Comparison of ENCODE assay signal across 8 mouse cellular contexts in the genomic region with DNA sequence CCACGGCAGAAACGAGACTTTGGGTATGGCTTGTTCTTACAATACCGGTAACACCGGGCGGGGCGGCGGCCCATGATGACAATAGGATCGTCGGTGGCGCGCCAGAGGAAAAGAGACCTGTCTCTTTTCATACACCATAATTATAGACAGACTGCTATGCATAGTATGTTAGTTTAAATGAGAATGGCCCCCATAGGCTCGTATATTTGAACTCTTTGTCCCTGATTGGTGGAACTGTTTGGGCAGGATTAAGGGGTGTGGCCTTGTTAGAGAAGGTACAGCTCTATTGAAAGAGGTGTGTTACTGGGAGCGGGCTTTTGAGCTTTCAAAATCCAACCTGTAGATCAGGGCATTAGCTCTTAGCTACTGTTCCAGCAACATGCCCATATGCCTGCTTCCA. TPM values are rescaled to one million over a fixed set of nuclear protein-coding genes. Genes with fewer than 3 reads are reported as not detected.
DNase-seq lines count a peak whose midpoint lies in the region; ATAC-seq and TF ChIP-seq lines count a peak whose summit lies in the region.

A gene (minus strand): TSS at position 101 of the 400 bp plus-strand sequence.

- TF ChIP-seq CTCF in heart, postnatal 0 days (IDR thresholded peaks at IDR 0.05; ENCODE audit: low read depth), result no peak

- no peak within 1 kb of the TSS for H3K4me2 ChIP-seq in lung, embryonic 16.5 days (ENCODE audit: low read depth, low read length)
- H3K4me2 ChIP-seq in embryonic facial prominence, embryonic 15.5 days (replicated peaks), result no peak within 1 kb of the TSS
- no peak within 1 kb of the TSS for H3K4me2 ChIP-seq in heart, postnatal 0 days (ENCODE audit: low read depth, low read length)
- no peak within 1 kb of the TSS for H3K4me2 ChIP-seq in neural tube, embryonic 13.5 days

- intact Hi-C loops in left cerebral cortex, postnatal 4 days (cut with DNase I), result no loop called here

- no peaks in the 10 kb centered on the region for H3K36me3 ChIP-seq in lung, embryonic 16.5 days (ENCODE audit: control insufficient read depth, insufficient read depth, low read length)
- H3K36me3 ChIP-seq in embryonic facial prominence, embryonic 15.5 days, result no peaks in the 10 kb centered on the region
- no peaks in the 10 kb centered on the region for H3K36me3 ChIP-seq in heart, postnatal 0 days (replicated peaks; ENCODE audit: control insufficient read depth, insufficient read depth, low read length)
- no peaks in the 10 kb centered on the region for H3K36me3 ChIP-seq in neural tube, embryonic 13.5 days

- no peak within 1 kb of the TSS for H3K4me3 ChIP-seq in lung, embryonic 16.5 days (ENCODE audit: low read length)
- no peak within 1 kb of the TSS for H3K4me3 ChIP-seq in embryonic facial prominence, embryonic 15.5 days (replicated peaks)
- no peak within 1 kb of the TSS for H3K4me3 ChIP-seq in heart, postnatal 0 days (ENCODE audit: low read depth, low read length)
- no peak within 1 kb of the TSS for H3K4me3 ChIP-seq in neural tube, embryonic 13.5 days

- no peak for DNase-seq in lung, adult 18-20 months
- DNase-seq in heart, postnatal 0 days (ENCODE audit: low spot score), result no peak
- DNase-seq in left cerebral cortex, postnatal 4 days, result no peak
- DNase-seq in c-Kit-positive CD71-positive TER-119-positive erythroid progenitor cells, embryonic 14.5 days (ENCODE audit: low spot score), result no peak
- no peak for DNase-seq in kidney, postnatal 36 days

- H3K9me3 ChIP-seq in lung, embryonic 16.5 days (ENCODE audit: control insufficient read depth, low read length), result no peaks in the 10 kb centered on the region
- H3K9me3 ChIP-seq in embryonic facial prominence, embryonic 15.5 days (replicated peaks), result no peaks in the 10 kb centered on the region
- no peaks in the 10 kb centered on the region for H3K9me3 ChIP-seq in heart, postnatal 0 days (replicated peaks; ENCODE audit: control insufficient read depth, low read length)
- no peaks in the 10 kb centered on the region for H3K9me3 ChIP-seq in neural tube, embryonic 13.5 days

- no peak for TF ChIP-seq EP300 in heart, postnatal 0 days (IDR thresholded peaks at IDR 0.05; ENCODE audit: low read depth)

- no peaks in the 10 kb centered on the region for H3K4me1 ChIP-seq in lung, embryonic 16.5 days (replicated peaks; ENCODE audit: control insufficient read depth, insufficient read depth, low read length)
- no peaks in the 10 kb centered on the region for H3K4me1 ChIP-seq in embryonic facial prominence, embryonic 15.5 days
- H3K4me1 ChIP-seq in heart, postnatal 0 days (ENCODE audit: control insufficient read depth, insufficient read depth), result no peaks in the 10 kb centered on the region
- no peaks in the 10 kb centered on the region; the same call in 1 of the 2 replicates for H3K4me1 ChIP-seq in neural tube, embryonic 13.5 days (replicated peaks)

- no peaks in the 10 kb centered on the region for H3K27me3 ChIP-seq in lung, embryonic 16.5 days (ENCODE audit: control insufficient read depth, insufficient read depth, low read depth, low read length)
- no peaks in the 10 kb centered on the region for H3K27me3 ChIP-seq in embryonic facial prominence, embryonic 15.5 days
- H3K27me3 ChIP-seq in heart, postnatal 0 days (ENCODE audit: control insufficient read depth, insufficient read depth, low read length), result no peaks in the 10 kb centered on the region
- H3K27me3 ChIP-seq in neural tube, embryonic 13.5 days, result no peaks in the 10 kb centered on the region

- H3K27ac ChIP-seq in lung, embryonic 16.5 days (ENCODE audit: low read length), result no peak within 1 kb of the TSS
- H3K27ac ChIP-seq in embryonic facial prominence, embryonic 15.5 days (replicated peaks), result no peak within 1 kb of the TSS
- no peak within 1 kb of the TSS for H3K27ac ChIP-seq in heart, postnatal 0 days (ENCODE audit: low read depth)
- H3K27ac ChIP-seq in neural tube, embryonic 13.5 days (replicated peaks), result no peak within 1 kb of the TSS

- 93% methylated on average over 10 of the region's 13 CpGs for WGBS in lung, embryonic 16.5 days
- 97% methylated on average over 10 of the region's 13 CpGs for WGBS in embryonic facial prominence, embryonic 15.5 days
- WGBS in heart, postnatal 0 days, result 91% methylated on average over 11 of the region's 13 CpGs
- 96% methylated on average over 11 of the region's 13 CpGs for WGBS in neural tube, embryonic 13.5 days

- no peak for ATAC-seq in lung, embryonic 16.5 days (ENCODE audit: low read depth)
- no peak for ATAC-seq in embryonic facial prominence, embryonic 15.5 days (ENCODE audit: insufficient number of reproducible peaks, low FRiP score, low TSS enrichment, low read depth)
- ATAC-seq in heart, postnatal 0 days (ENCODE audit: insufficient read depth, low read depth), result no peak
- no peak for ATAC-seq in neural tube, embryonic 13.5 days (ENCODE audit: low read depth)

- no peak within 1 kb of the TSS for H3K9ac ChIP-seq in lung, embryonic 16.5 days (ENCODE audit: low read length)
- H3K9ac ChIP-seq in embryonic facial prominence, embryonic 15.5 days, result no peak within 1 kb of the TSS
- no peak within 1 kb of the TSS for H3K9ac ChIP-seq in heart, postnatal 0 days (replicated peaks; ENCODE audit: low read depth, low read length)
- H3K9ac ChIP-seq in neural tube, embryonic 13.5 days, result no peak within 1 kb of the TSS

RNA-seq across cellular contexts. Expression of the gene that starts here (rescaled TPM):
- polyA plus RNA-seq in lung, embryonic 16.5 days (2015; fragmentation: Nextera tagmentation; extraction: Ambion mirVana), result 237 and 457 TPM in 2 replicates
- polyA plus RNA-seq in embryonic facial prominence, embryonic 15.5 days (2015; fragmentation: Nextera tagmentation; extraction: Ambion mirVana), result 306 and 531 TPM in 2 replicates
- 275 and 362 TPM in 2 replicates for total RNA-seq in heart, postnatal 0 days (2014; rRNA removed; ENCODE audit: low replicate concordance)
- 126 and 132 TPM in 2 replicates for polyA plus RNA-seq in heart, postnatal 0 days (2015; fragmentation: Nextera tagmentation; extraction: Ambion mirVana)
- 100 to 1,000 TPM; 561 to 611 TPM for total RNA-seq in left cerebral cortex, postnatal 4 days (2021)
- 167 and 207 TPM in 2 replicates for polyA plus RNA-seq in neural tube, embryonic 13.5 days (2015; fragmentation: Nextera tagmentation; extraction: Ambion mirVana)
